Mouse (Mus musculus) layer of hippocampus, adult 9-10 months (tissue): ENCODE measurements around the gene Olfr1174-ps.

Source experiments
- DNase-seq: peaks from one replicate; pipeline ENCODE4 v3.0.0; 2022; ENCODE audit warnings: low spot score

Gene Olfr1174-ps

DNA sequence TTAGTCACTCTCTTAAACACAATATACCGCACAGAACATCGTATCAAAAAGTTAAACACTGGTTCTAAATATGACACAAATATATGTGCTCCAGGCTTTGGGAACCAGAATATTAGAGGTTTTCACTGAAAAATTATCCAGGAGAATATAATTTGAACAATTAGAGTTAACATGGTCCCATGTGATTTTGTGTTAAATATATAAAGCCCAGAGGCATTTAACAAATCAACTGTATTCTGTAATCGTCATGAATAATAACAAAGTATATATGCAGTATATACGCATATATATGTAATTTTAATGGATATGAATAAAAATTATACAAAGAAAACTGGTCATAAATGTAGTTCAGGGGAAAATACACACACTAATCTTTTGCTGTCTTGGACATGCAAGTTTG, at the start of gene Olfr1174-ps:
TSS of gene Olfr1174-ps (minus strand) at position 101 of the 400 bp plus-strand sequence.
- no peak for DNase-seq

GRCm38 (mm10) chr2:88356304-88356703, 41.4 kb upstream of the Olfr1174-ps start:
- peak; percentile 18 for DNase-seq

- no peak for DNase-seq
Measured at GRCm38 (mm10) chr2:88346392-88346791, 31.5 kb upstream of the Olfr1174-ps start, which contains the start of gene Olfr1177-ps. Olfr1177-ps (minus strand) TSS chr2:88346492.

DNA sequence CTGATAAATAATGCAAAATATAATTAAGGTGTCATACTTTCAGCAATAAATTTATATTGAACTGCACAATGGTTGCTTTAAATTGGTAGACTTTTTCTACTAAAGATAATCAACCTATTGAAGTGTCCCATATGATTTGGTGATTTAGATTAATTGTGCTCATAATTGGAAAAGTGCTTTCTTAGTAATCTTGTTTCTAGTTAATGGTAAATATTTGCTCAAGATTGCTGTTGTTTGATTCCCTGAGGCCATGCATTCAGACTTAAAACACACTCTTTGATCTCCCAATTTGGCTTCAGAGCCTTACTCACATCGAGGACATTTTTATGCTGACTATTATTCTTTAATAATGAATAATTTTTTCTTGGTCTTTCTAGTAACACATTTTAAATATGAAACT, 21.5 kb upstream of the Olfr1174-ps start, which contains the start of gene Olfr1176:
TSS of gene Olfr1176 (plus strand) at position 301 of the 400 bp plus-strand sequence.
- DNase-seq, result no peak

- DNase-seq, result no peak
Measured at GRCm38 (mm10) chr2:88327115-88327514, 12.2 kb upstream of the Olfr1174-ps start, which contains the start of gene Olfr1175-ps. Olfr1175-ps (minus strand) TSS chr2:88327215.

- DNase-seq, result no peak
Measured at GRCm38 (mm10) chr2:88279775-88280174, 35.2 kb downstream of the Olfr1174-ps start, which contains the start of gene Olfr1173. Olfr1173 (minus strand) TSS chr2:88279875.
